Mouse (Mus musculus) thymus, adult 2 months (tissue): Measurements from ENCODE around the gene Nck1. TPM values are rescaled to one million over a fixed set of nuclear protein-coding genes. Genes with fewer than 3 reads are reported as not detected.

Source experiments
- DNase-seq: peaks from one replicate; pipeline ENCODE4 v3.0.0; 2021
- H3K27ac ChIP-seq: fragments of 200-500 bp; 2 replicates; pipeline ENCODE4 v1.5.1; 2012; ENCODE audit warnings: low read length, control low read depth; ENCODE audit not compliant: control insufficient read depth, insufficient read depth
- H3K27me3 ChIP-seq: fragments of 200-500 bp; 2 replicates; pipeline ENCODE4 v1.6.1; 2012; ENCODE audit warnings: mild to moderate bottlenecking, low read length, moderate library complexity, mixed read lengths; ENCODE audit not compliant: control insufficient read depth, insufficient read depth
- H3K36me3 ChIP-seq: fragments of 200-500 bp; 2 replicates; pipeline ENCODE4 v1.6.1; 2012; ENCODE audit warnings: mild to moderate bottlenecking, low read length, moderate library complexity; ENCODE audit not compliant: control insufficient read depth, insufficient read depth
- H3K4me1 ChIP-seq: fragments of 200-500 bp; replicated peaks from 2 replicates; pipeline ENCODE4 v1.6.1; 2012; ENCODE audit warnings: low read length; ENCODE audit not compliant: control insufficient read depth, insufficient read depth
- H3K4me3 ChIP-seq: fragments of 200-500 bp; 2 replicates; pipeline ENCODE4 v1.5.1; 2012; ENCODE audit warnings: mild to moderate bottlenecking, low read length, control low read depth, moderate library complexity; ENCODE audit not compliant: control insufficient read depth, insufficient read depth
- CTCF ChIP-seq: fragments of 200-500 bp; IDR thresholded peaks from 2 replicates; pipeline ENCODE4 v1.5.1; 2012; ENCODE audit warnings: mild to moderate bottlenecking, control low read depth, low read length, moderate library complexity, borderline replicate concordance; ENCODE audit not compliant: control insufficient read depth, poor library complexity, insufficient read depth; ENCODE audit errors: extremely low read depth
- POLR2A ChIP-seq: fragments of 200-500 bp; IDR thresholded peaks from 2 replicates; pipeline ENCODE4 v1.6.1; 2012; ENCODE audit warnings: mild to moderate bottlenecking, low read length, control low read depth, moderate library complexity; ENCODE audit not compliant: control insufficient read depth, poor library complexity, insufficient read depth; ENCODE audit errors: extremely low read depth
- WGBS: fragments of 180-500 bp; shearing (Covaris S2); methylation state at CpG from one replicate; pipeline ENCODE4 v1.1.7; 2018; 5-methylcytosine and 5-hydroxymethylcytosine counted together
- polyA plus RNA-seq: library from polyadenylated mRNA; depleted of rRNA; stranded (reverse); fragments of >200 nt; gene quantifications from 2 replicates; pipeline ENCODE4 v1.2.3, GENCODE M21; 2012

Gene Nck1
- polyA plus RNA-seq, 1 experiment, result 7.0 TPM

GRCm38 (mm10) chr9:100580196-100580740 lies 34.3 kb upstream of the Nck1 start:
- no peak overlapping the region for H3K27ac ChIP-seq
- no peaks in the 10 kb centered on the region for H3K4me1 ChIP-seq
- no peak overlapping the region for H3K4me3 ChIP-seq
- no peak for DNase-seq
- H3K36me3 ChIP-seq, result no peaks in the 10 kb centered on the region
- TF ChIP-seq CTCF (no peak), POLR2A (no peak)
- H3K27me3 ChIP-seq, result no peaks in the 10 kb centered on the region
- WGBS, result 87% methylated on average over 20 of the region's 20 CpGs

GRCm38 (mm10) chr9:100573942-100574341 lies 28.0 kb upstream of the Nck1 start:
- WGBS, result 61% methylated on average over 5 of the region's 5 CpGs
- Histone ChIP-seq H3K4me1 (peaks cover 9% of the 10 kb centered on the region; the same call in 1 of the 2 replicates), H3K36me3 (no peaks in the 10 kb centered on the region), H3K27me3 (peaks cover 4% of the 10 kb centered on the region; the same call in 1 of the 2 replicates), H3K4me3 (no peak overlapping the region), H3K27ac (no peak overlapping the region)
- TF ChIP-seq POLR2A (no peak), CTCF (no peak)
- no peak for DNase-seq

- TF ChIP-seq POLR2A (no peak), CTCF (no peak)
- H3K36me3 ChIP-seq, result no peaks in the 10 kb centered on the region
- H3K27ac ChIP-seq, result no peak overlapping the region
- peaks cover 9% of the 10 kb centered on the region; the same call in 1 of the 2 replicates for H3K4me1 ChIP-seq
- H3K27me3 ChIP-seq, result peaks cover 6% of the 10 kb centered on the region; the same call in 1 of the 2 replicates
- no peak for DNase-seq
- 88% methylated on average over 2 of the region's 2 CpGs for WGBS
- H3K4me3 ChIP-seq, result no peak overlapping the region
These were observed 27.4 kb upstream of the Nck1 start for GRCm38 (mm10) chr9:100573300-100573699.

- WGBS, result 92% methylated on average over 1 of the region's 1 CpGs
- DNase-seq, result no peak
- no peaks in the 10 kb centered on the region for H3K36me3 ChIP-seq
- no peak overlapping the region for H3K27ac ChIP-seq
- H3K27me3 ChIP-seq, result peaks cover 6% of the 10 kb centered on the region; the same call in 1 of the 2 replicates
- no peak for TF ChIP-seq CTCF
- no peak for TF ChIP-seq POLR2A
- no peak overlapping the region for H3K4me3 ChIP-seq
- peaks cover 9% of the 10 kb centered on the region; the same call in 1 of the 2 replicates for H3K4me1 ChIP-seq
These were observed 25.6 kb upstream of the Nck1 start for GRCm38 (mm10) chr9:100571511-100571910.

GRCm38 (mm10) chr9:100570626-100571233 lies 24.8 kb upstream of the Nck1 start, which contains the start of gene Slc35g2:
Slc35g2 (minus strand) TSS chr9:100571090.
- no peak for DNase-seq
- Histone ChIP-seq H3K4me3 (peak within 1 kb of the TSS; percentile 6; the same call in 1 of the 2 replicates), H3K36me3 (no peaks in the 10 kb centered on the region), H3K4me1 (peaks cover 9% of the 10 kb centered on the region; the same call in 1 of the 2 replicates), H3K27me3 (peaks cover 6% of the 10 kb centered on the region; the same call in 1 of the 2 replicates), H3K27ac (no peak within 1 kb of the TSS)
- TF ChIP-seq POLR2A, result no peak
- TF ChIP-seq CTCF, result no peak
- 2% methylated on average over 55 of the region's 55 CpGs for WGBS

- H3K27ac ChIP-seq, result no peak overlapping the region
- H3K36me3 ChIP-seq, result no peaks in the 10 kb centered on the region
- peaks cover 9% of the 10 kb centered on the region; the same call in 1 of the 2 replicates for H3K4me1 ChIP-seq
- DNase-seq, result peak; percentile 6
- peak overlapping the region; percentile 6; the same call in 1 of the 2 replicates for H3K4me3 ChIP-seq
- no peak for TF ChIP-seq POLR2A
- no peak for TF ChIP-seq CTCF
- peaks cover 6% of the 10 kb centered on the region; the same call in 1 of the 2 replicates for H3K27me3 ChIP-seq
- WGBS, result 13% methylated on average over 32 of the region's 32 CpGs
These were observed 24.1 kb upstream of the Nck1 start for GRCm38 (mm10) chr9:100569798-100570625.
